Mouse (Mus musculus) cerebellum, adult (tissue): ENCODE measurements around the gene Pbld2.
A peak's percentile ranks its signal among the peaks of the same experiment; 100 is the strongest.

Source experiments
- ATAC-seq: cut with Nextera tagmentation; 2 replicates; pipeline ENCODE4 v1.9.2; 2017; ENCODE audit warnings: mild to moderate bottlenecking, moderate library complexity, mixed read lengths; ENCODE audit not compliant: insufficient number of reproducible peaks, low FRiP score, low TSS enrichment

The Pbld2 gene

DNA sequence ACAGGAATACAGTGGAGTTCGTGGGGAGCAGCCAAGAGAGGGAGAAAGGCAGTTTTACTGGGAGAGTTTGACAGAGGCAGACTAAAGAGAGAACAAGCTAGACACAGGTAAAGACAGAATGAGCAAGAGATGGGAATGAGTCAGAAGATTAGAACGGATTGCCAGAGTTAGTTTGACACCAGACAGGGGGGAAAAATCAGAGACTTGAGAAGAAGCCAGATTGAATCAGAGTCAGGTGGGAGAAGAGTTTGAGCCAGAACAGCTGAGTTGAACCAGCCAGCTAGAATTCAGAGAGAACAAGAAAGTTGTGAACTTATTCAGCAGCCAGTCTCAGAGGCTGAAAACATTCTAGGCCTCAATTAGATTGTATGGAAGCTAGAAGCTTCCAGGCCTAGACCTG, 35.7 kb downstream of the Pbld2 start, which contains the start of gene Pbld1:
Pbld1 (plus strand) TSS at position 301 of the 400 bp plus-strand sequence.
- no peak for ATAC-seq

DNA sequence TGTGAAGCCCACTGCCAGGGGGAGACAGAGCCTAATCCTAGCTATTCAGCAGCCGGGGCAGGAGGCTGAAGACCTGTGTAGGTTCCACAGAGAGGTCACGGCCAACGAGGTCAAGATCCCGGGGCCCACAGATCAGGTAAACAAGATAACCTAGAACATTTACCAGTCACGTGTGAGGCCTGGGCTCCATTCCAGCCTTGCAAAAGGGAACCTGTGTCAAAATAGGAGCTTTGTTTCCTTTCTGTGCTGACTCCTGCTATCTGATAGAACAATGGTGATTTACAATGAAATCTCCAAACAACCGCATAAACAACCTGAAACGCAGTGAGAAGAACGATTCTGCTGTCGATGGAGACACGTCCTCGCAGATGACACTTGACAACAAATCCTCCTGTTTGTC, 36.3 kb downstream of the Pbld2 start:
- no peak for ATAC-seq

DNA sequence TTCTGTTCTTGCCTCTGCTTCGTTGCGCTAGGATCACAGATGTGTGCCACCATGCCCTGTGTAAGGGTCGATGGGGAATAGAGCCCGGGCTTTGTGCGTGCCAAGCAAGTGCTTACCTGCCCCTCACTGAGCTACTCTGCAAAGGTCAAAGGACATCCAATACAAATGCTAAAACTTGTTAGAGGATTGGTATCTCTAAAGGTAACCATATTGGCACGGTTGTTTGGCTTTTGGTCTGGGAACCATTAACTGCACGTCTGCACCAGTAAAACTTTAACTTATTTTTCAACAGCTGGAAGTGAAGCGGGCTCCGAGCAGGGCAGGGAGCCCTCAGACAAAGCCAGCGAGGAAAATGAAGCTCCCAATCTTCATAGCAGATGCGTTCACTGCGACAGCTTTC, 37.2 kb downstream of the Pbld2 start:
- no peak for ATAC-seq

DNA sequence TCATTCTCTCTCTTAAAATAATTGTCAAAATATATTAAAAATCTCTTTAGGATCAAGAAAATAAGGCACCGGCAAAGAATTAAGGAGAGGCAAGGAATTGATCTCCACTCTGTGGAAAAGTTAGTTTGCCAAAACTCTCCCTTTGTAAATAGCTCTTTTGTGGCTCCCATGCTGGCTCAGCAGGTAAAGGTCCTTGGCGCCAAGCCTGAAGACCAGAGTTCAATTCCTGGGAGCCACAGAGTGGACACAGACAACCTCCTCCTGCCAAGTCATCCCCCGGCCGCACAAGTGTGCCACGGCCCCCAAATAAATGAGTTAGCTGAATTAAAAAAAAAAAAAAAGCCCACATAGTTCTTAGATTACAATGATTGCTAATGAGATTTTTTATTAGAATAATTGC, 38.6 kb downstream of the Pbld2 start:
- ATAC-seq, result no peak

DNA sequence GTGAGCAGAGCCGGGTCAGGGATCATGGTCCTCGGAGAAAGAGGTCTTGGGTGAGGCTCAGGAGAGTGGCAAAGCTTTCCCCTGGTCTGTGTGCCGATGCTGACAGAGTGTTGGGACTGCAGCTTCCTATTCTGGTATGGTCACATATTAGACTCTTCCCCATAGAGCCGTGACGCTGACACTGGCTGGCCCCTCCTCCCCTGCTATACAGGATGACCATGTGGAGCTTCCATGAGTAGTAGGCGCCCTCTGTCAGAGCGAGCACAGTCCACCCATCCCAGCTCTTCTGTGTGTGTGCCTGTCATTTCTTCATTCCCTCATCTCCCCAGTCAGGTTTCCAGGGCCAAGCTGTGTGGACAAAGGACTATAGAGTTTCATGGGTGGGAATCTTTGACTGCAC, 39.2 kb downstream of the Pbld2 start:
- no peak for ATAC-seq

DNA sequence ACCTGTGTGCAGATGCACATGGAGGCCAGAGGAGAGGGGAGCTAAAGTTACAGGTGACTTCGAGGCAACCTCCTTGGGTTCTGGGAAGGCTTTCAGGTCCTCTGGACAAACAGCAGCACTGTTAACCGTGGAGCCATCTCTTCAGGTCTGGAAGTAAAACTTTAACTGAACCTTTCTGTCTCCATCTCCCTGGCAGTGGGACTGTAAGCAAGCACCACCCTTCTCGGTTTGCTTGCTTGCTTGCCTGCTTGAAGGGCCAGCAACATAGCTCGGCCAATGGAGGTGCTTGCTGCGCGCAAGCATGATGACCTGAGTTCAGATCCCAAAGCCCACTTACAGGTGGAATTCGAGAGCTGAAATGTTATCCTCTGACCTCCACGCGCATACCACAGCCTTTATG, 40.4 kb downstream of the Pbld2 start:
- ATAC-seq, result no peak

DNA sequence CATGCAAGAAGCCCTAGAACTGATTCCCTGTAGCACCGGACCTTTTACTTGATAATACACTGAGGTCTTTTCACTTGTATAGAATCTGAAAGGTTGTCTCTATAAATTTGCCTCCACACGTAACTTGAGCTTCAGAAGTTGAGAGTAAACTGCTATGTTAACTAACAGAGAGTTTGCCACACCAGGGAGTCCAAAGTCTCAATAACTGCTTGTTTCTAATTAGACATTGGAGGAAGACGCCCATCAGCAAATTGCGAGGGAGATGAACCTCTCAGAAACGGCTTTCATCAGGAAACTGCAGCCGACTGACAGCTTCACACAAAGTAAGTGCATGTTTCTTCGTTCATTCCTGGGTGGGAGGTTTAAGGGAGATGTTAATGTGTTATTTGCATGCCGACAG, 41.4 kb downstream of the Pbld2 start:
- no peak for ATAC-seq

DNA sequence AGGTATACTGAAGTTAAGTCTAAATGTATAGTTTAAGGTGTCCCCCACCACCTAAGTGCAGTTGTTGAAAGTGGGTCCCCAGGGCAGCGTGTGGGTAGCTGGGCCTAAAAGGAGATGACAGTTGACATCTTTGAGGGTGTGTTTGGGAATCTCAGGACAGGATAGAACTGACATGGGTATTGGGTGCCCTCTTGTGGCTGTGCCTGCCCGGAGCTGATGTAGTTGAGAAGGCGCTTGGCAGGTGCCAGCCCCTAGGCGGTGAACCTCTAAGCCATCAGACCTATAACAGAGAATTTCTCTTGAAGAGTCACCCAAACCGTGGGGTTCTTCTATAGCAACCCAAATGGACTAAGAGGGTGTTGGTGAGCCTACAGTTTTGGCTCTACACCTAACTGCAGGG, 41.9 kb downstream of the Pbld2 start:
- peak; percentile 95 for ATAC-seq

DNA sequence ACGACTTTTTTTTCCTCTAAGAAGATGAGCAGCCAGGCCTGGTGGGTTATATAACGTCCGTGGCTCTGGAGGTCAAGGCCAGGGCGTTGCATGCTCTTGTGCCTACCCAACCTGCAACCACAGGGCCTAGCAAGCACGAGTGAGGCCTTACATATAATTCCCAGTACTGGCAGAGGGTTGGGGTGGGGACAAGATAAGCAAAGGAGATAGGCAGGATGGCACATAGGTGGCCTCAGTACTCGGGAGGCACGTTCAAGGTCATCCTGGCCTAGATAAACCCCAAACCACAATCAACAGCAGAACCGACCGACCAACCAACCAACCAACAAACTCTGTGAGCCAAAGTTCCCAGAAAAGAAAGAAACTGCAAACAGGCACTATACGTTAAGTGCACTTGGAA, 62.2 kb downstream of the Pbld2 start:
- ATAC-seq, result no peak

DNA sequence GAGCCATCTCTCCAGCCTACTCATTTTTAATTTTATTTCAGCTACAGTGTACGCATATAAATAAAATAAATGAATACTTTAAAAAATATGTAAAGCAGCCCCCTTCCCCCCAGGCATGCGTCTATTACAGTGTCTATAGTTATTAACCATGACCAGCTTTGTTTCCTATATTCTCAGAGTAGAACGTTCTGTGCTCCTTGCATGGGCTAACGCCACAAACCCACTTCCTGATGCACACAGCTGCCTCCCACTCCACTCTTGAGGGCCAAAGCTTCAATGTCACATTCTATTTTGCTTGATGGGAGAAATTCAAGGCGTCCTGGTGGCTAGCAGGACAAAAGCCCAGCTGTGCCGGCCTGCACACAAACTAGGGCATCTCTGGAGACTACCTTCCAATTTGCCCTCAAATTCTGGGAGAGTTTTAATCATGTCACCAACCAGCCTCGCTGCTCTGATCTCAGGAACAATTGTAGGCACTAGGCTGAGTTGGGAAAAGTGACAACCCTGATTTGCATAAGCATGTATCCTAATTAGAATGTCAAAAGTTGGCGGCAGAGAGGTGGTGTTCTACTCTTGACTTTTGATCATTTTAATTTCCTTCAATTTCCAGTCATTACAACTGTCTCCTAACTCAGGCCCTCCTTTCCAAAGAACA, 65.1 kb downstream of the Pbld2 start:
- no peak for ATAC-seq

DNA sequence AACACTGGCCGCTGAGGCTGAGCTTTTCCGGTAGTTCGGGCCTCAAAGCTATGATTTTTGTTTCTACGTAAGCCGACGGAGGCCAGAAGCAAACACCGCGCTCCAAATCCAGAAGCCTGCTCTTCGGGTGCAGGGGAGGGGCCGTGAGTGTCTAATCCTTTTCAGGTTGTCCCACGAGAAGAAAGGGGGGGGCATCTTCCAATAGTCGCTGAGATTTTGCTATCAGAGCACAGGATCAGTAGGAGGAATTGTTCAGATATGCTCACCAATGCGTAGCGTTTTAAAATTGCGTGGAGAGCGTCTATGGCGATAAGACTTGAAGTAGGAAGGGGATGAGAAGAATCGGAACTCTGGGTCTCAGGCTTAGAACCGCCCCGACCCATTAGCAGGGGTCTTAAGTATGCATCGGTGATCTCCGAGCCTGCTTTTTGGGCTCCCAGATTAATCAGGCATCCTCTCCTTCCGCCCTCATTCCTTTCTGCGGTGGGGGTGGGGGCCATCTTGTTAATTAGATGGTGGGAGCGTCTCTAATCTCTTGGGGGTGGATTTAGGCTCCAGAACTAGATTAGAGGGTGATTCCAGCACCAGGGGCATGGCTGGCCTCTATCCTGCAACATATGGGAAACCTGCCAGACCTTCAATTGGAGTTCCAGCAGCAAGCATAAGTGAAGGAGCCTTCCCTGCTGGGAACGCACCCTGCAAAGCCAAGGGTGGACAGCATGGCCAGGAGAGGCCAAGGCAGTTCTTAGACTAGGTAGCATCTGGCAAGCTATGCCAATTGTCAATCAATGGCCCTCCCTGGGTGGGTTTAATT, 65.8 kb downstream of the Pbld2 start:
- no peak for ATAC-seq

DNA sequence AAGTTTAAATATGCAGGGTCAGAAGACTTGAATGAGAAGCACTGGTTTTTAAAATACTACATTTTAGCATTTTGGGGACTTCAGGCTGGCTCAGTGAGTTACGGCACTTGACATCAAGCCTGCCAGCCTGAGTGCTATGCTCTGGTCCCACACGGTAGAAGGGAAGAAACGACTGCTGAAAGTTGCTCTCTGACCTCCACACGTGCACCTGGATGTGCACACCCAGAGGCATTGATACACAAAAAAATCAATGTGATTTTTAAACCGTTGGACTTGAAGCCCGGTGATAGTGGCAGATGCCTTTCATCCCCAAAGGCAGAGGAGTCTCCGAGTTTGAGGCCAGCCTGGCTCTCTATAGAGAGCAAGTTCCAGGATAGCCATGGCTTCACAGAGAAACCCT, 67.8 kb downstream of the Pbld2 start:
- no peak for ATAC-seq

DNA sequence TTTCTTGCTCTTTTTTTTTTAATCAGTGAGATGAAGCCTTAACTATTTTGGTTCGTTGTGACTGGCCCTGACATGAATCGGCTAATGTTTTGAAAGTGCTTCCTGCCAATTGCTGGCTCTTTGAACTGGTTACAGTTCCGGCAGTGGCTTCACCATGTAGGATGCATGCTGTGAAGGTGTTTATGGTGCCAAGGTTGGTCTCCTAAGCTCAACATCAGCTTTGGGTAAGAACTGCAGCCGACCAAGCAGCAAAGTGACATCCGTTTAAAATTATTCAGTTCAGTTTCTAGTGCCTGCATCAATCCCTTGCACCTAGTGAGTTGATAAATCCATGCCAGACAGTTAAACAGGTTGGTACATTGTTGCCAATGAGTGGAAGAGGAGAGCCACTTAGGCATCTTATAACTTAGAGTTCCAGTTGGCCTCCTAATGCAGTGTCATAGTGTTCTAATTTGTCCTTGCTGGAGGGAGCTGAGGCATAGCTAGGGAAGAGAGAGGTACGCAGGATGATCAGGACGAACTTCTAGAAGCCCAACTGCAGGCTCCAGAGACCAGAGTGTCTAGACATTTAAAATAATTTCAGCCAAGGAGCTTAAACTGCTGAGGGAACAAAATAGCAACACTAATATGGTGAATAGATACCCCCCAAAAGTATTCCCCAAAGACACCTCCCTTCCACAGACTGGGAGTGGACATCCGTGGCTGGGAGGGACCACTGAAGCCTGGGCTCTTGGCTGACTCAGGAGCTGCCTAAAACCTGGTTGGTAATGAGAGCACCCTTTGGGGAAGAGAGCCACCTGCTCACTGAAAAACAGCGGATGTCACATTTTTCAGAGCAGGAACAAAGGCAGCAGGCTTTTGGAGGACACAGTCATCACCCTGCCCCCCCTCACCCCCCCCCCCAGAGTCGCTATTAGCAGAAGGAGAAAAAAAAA, 68.8 kb downstream of the Pbld2 start:
- peak; percentile 79 for ATAC-seq

DNA sequence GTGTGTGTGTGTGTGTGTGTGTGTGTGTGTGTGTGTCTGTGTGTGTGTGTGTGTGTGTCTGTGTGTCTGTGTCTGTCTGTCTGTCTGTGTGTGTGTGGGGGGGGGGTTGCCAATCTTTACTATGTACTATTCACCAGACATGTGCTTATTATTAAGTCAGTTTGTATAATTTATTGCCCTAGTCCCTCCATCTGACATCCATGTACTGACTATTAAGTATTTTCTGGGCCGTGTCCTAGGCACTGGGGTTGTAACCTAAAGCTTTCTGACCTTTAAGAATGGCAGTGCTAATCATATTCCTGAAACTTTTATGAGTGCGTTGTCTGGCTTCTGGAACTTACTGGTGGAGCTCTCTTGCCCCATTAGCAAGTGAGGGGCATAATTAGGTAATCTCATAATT, 72.6 kb downstream of the Pbld2 start:
- ATAC-seq, result no peak

DNA sequence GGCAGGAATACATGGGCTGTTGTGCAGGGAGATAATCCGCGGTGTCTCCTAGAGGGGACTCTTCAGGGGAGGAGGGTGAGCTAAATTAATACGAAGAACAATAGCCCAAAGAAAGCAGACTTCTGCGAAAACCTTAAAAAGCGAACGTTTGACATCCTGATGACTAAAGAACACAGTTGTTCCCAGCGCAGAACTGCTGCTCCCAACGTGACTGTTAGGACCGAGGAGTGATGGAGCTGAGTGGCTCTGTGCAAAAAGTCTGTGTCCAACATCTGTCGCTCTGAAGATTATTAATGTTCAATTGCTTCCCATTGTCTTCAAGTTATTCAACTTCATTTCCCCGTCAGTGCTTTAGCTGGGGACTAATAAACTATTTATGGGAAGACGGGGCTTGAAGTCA, 74.1 kb downstream of the Pbld2 start:
- ATAC-seq, result no peak

DNA sequence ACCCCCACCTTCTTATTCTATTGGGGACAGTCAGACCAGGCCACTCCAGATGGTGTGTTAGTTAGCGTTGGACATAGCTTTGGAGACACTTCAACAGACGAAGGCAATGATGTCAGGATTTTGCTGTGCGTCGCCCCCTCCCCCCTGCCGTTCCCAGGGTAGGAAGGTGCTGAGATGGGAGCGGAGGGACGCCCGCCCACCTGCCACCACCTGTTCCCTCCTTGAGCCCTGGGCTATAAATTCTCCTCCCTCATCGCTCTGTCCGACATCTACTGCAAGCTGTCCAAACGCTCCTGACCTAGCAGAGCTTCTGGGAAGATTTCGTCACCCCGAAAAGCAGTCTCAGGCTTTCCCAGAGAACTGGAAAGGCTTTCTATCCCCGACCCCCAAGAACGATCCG, 75.4 kb downstream of the Pbld2 start, which contains the start of gene Atoh7:
Atoh7 (plus strand) TSS at position 131 of the 400 bp plus-strand sequence.
- peak; percentile 77 for ATAC-seq

DNA sequence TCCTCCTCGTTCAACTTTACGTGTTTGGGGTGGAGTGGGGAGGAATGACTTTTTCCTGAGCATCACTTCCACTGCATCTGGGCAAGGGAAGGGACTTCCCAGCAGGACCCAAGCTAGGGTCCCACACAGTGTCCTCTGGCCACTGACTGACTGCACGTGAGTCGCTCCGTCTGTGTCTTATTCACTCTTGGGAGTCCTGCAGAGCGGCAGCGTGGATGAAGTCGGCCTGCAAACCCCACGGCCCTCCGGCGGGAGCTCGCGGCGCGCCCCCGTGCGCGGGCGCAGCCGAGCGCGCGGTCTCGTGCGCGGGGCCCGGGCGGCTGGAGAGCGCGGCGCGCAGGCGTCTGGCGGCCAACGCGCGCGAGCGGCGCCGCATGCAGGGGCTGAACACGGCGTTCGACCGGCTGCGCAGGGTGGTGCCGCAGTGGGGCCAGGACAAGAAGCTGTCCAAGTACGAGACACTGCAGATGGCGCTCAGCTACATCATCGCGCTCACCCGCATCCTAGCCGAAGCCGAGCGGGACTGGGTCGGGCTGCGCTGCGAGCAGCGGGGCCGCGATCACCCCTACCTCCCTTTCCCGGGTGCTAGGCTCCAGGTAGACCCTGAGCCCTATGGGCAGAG, 75.9 kb downstream of the Pbld2 start:
- peak; percentile 81 for ATAC-seq

DNA sequence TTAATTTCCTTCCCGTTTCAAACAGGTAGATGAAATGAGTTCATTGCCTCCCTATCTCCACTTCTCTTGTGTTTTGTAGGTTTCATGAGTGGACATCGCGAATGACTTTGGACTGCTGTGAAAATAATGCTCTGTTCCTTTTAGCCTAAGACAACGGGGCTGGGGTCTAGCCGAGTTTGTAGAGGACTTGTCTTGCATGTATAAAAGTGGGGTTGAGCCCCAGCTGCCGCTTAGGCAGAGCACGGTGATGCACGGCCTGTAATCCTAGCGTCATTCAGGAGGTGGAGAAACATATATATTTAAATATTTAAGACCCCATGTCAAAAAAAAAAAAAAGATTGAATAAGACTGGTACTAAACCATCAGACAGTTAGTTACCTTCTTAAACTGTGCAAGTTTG, 76.5 kb downstream of the Pbld2 start:
- ATAC-seq, result no peak
